Mouse (Mus musculus): Measurements from ENCODE around the gene Dynlt1a.
"Not testable (repeated sequence)": the region's sequence is repeated elsewhere in the genome, so short reads cannot be mapped to it uniquely, and the experiment has no call there.

DNA sequence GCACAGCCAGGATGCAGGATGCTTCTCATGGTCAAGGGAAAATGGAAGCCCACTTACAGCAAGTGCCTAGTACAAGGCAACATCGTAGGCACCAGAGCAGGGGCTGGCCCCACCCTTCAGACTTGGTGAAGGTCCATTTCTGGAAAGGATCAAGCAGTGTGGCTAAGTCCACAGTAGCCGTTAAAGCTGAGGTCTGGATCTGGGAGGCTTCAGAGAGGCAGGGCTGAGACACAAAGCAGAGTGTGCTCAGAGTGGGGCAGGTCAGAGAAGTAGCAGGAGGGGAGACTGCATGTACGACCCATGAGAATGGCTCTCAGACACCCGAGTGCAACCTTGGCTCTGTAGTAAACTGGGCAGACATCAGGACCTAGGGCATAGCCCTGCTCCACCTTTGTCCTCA lies 11.7 kb upstream of the Dynlt1a start:
- TF ChIP-seq CTCF (IDR thresholded peaks at IDR 0.05; ENCODE audit: extremely low read depth, insufficient read length, insufficient replicate concordance, low read depth, low read length); POLR2A (IDR thresholded peaks at IDR 0.05; ENCODE audit: low read depth, low read length): not testable (repeated sequence)

Measured in small intestine, adult 2 months (tissue).